Mouse (Mus musculus) adrenal gland, adult 18-20 months (tissue): Measurements from ENCODE around the gene Gm49354. TPM values are rescaled to one million over a fixed set of nuclear protein-coding genes. Genes with fewer than 3 reads are reported as not detected.
"Not testable (repeated sequence)": the region's sequence is repeated elsewhere in the genome, so short reads cannot be mapped to it uniquely, and the experiment has no call there.

Experiments
- DNase-seq, 2 experiments: peaks; one replicate each; pipeline ENCODE4 v3.0.0; 2021 to 2022; ENCODE audit warnings: low spot score in 2 of 2
- long read RNA-seq, 2 experiments: library from polyadenylated mRNA; stranded (forward); transcript quantifications; one replicate each; pipeline ENCODE4 v2.0.0; 2021
- total RNA-seq, 2 experiments: library from RNA; stranded (reverse); gene quantifications; 1 replicate in 1 of 2; 2 replicates in 1 of 2; pipeline ENCODE4 v1.2.3; 2021

Gm49354 gene
- total RNA-seq: not detected
- long read RNA-seq, experiment 1: 0 reads
- long read RNA-seq, experiment 2: 0 reads

DNA sequence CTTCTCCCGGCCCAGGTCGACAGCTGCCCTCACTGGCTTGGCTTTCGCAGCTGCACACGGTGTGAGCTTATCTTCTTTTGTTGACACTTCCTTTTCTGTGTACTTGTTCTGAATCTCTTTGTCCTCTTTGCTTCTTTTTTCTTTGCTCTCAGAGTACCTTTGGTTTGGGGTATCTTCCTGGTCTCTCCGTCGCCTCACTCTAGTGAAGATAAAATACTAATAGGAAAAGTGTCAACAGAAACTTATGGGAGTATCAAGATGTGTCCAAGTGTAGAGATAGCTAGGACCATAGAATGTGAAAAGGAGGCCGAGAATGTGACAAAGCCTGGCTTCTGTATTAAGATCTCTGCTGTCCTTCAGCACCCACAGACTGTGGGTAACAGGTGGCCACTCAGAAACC, at the start of gene Gm49354:
Gm49354 (minus strand) TSS at position 101 of the 400 bp plus-strand sequence.
- DNase-seq: no peak

GRCm38 (mm10) chr13:59825966-59826365, 43.9 kb upstream of the Gm49354 start:
- no peak for DNase-seq

GRCm38 (mm10) chr13:59822507-59823462, 40.7 kb upstream of the Gm49354 start, which contains the start of gene Tut7:
Tut7 (minus strand) TSS chr13:59823147.
- DNase-seq: peak; percentile 88 to 90

DNA sequence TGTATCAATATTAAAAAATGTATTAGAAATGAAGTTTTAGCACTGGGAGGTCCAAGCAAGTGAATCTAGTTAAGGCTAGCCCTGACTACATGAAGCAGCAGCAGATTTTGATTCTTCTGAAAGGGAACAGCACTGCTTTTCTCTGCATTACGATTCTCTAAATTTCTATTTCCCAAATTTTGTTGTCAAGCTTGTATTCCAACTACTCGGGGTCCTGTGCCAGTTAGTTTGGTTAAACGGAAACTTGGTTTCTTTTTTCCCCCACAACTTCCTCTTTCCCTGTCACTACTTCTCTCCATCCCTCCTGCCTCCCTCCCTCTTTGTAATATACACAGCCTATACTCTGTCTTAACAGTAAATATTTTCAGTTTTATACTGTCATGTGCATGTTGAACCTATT, 38.8 kb upstream of the Gm49354 start:
- DNase-seq: no peak

DNA sequence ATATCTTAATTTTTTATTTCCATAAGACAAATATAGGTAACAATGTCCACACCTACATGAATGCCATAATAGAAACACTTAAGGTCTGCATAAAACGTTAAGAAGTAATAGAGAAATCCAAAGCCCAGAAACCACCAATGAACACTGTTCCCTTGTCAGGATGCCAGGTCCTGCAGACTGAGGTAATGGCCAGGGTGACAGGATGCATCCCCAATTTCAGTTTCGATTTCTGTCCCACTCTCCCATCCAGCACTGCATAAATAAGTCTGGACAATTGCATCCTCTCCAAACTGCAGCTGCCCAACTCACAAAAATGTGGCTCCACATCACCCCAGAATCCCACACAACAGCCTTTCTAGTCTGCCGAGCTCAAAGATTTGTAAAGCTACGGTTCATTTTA, 38.1 kb upstream of the Gm49354 start:
- DNase-seq: no peak

DNA sequence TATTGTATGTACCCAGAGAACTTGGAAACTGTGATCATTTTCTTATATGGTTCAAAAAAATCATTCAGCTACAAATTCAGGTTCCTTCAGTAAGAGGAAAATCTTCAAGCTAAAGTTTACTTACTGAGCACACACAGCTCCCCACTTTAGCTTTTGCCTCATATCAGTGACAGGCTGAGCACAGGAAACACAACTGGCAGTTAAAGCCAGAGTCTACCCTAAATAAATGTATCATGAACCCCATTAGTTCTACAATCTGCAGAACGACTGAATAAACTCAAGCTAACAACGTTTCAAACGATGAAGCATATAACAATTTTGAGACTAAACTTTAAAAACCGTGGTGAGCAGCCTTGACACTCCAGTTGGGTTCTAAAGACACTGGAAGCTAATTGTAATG, 35.3 kb upstream of the Gm49354 start:
- no peak for DNase-seq

DNA sequence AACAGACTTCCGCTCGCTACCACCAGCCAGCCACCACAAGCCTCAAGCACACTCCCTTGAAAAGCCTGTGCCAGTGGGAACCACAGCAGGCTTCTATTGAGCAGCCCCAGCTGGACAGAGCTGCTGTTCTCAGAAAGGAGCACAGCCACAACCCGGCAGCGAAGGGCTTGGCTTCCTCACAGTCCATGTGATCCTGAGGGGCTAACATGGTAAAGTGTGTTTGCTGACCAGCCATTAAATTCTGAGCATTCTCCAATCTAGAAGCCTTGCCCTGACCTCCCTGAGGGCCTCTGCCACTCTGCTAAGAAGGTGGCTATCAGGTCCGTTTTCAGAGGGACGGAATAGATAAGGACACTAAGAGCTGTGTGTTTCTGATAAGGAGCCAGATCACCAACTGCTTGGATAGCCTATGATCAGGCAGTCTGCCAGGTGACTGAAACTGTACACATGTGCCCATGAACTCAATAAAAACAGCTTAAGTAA, 32.1 kb upstream of the Gm49354 start:
- no peak for DNase-seq

DNA sequence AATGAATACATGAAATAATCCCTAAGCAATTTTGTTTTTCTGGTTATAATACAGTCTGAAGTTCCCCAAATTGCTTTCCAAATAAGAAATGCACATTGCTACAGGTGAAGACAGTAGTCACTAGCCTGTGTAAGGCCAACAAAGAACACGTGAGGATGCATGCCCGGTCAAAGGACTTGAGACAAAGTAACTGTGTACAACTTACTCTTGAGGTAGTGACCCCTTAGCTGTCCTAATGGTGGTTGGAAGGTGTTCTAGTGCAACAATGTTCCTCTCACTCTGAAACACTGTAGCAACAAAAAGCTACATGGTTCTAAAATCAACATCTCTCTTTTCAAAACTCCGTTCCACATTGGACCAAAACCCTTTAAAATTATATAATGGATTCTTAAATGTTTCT, 29.5 kb upstream of the Gm49354 start:
- no peak for DNase-seq

GRCm38 (mm10) chr13:59801000-59801399, 19.0 kb upstream of the Gm49354 start:
- DNase-seq: no peak

GRCm38 (mm10) chr13:59800077-59800476, 18.0 kb upstream of the Gm49354 start:
- DNase-seq: no peak

GRCm38 (mm10) chr13:59798306-59798705, 16.3 kb upstream of the Gm49354 start:
- no peak for DNase-seq

DNA sequence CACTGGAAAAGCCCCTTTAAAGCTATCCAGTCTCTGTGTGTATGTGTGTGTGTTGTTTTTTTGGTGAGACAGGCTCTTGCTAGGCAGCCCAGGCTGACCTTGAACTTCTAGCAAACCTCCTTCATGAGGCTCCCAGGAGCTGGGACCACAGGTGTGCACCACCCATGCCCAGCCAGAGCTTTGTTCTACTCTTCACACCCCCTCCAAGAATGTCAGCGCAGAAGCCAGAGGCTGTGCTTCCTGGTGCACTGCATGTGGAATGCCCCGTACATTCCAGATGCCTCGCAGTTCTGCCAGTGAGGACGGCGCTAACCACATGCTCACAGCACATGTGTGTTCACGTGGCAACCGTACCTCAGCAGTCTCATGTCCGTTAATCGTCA, 14.4 kb upstream of the Gm49354 start:
- no peak for DNase-seq

DNA sequence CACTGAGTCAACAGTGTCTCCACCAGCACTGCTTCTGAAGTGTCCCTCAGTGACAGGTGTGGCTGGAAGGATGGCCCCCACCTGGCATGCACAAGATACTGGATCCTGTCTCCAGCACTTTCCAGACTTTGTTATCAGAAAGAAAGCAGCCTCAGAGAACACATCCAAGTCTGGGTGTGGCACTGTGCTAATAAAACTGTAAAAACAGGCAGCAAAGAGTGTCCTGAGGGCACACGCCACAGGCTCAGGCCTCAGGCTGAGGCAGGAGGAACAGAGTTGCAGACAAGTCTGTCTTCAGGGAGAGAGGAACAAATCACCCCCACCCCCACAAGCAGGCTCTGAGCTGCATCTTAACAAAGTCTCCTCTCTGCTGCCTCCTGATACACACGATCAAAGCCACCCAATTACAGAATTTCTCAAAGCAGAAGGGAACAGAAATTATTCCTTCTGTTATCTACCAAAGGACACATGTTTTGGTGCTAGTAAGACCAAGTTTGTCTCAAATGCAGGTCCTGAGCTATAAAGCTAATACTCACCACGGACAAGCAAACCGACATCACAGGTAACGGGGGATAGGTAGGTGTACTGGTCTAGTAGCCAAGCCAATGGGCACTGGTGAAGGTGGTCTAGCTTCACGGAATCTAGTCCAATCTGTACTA, 13.9 kb upstream of the Gm49354 start:
- no peak for DNase-seq

- no peak for DNase-seq
Observed at GRCm38 (mm10) chr13:59794786-59795185, 12.7 kb upstream of the Gm49354 start.

GRCm38 (mm10) chr13:59779744-59780264, 2.2 kb downstream of the Gm49354 start:
- DNase-seq: not testable (repeated sequence)

GRCm38 (mm10) chr13:59779213-59779612, 2.8 kb downstream of the Gm49354 start:
- DNase-seq: no peak

DNA sequence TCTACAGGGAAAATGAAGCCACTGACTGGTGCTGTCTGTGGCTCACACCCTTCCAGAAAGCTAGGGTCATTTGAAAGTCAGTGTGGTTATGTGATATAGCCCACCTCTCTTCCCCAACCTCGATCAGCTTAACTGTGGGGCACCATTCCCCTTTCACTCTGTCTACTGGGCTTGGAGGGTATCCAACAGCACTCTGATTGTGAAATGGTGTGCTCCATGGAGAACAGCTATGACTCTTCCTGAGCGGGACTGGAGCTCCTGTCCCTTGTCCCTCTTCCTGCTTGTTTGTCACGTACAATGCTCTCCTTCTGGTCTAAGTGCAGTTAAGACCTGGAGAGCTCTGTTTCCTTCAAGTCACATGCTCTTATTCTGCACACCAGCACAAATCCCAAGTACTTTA, 6.9 kb downstream of the Gm49354 start:
- no peak for DNase-seq

DNA sequence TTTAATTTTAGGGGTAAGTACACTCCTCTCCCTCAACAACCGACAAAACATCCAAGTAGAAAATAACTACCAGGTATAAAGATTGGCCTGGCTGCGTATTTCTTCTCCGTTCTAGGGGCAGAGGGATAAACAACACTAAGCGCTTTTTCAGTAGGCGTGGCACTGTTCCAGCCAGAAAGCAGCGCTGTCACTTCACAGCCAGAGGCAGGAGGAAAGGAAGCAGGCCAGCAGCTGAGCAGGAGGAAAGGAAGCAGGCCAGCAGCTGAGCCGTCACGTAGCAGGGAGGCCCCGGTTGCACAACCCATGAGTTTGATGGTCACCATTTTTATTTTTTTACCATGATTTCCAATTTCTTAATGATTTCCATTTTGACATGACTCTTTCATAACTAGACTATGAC, 10.8 kb downstream of the Gm49354 start:
- DNase-seq: peak; percentile 57 to 63

GRCm38 (mm10) chr13:59770847-59771246, 11.2 kb downstream of the Gm49354 start:
- DNase-seq: peak in 1 of 2 experiments; percentile 16

GRCm38 (mm10) chr13:59770164-59770562, 11.9 kb downstream of the Gm49354 start:
- DNase-seq: peak; percentile 77 to 78

DNA sequence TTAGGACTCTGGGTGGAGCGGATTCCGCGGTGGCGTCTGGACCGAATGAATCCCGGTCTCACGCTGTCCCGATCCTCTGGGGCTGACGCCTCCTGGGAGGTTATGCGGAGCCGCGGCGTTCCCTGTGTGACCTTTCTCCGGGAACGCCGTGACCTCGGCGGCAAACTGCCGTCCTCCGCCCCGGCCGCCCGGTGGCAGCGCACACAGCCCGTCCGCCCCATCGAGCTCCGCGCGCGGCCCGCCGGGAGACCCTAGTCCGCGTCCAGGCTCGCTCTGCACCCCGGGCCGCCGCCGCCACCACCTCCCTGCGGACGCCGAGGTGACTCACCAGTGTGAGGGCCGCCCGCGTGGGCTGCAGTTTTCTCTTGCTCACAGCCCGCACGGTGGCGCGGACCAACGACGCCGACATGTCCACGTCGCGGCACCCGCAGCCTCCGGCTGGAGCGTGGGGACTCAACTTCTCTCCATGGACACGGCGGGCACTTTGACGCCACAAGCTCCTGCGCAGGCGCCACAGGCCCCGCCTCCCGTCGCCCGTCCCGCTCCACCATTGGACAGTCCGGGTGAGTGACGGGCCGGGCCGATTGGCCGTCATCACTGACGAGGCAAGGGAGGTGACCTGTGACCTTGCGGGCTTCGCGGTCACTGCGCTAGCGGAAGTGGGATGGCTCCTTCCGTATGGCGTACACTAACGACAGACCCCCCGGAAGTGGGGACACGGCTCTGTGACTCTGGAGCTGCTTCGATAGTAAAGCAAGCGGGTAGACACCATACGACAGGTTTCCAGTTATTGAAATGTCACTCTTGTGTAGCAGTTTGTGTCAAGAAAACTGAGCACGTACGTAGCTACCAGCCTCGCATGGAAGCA, 12.5 kb downstream of the Gm49354 start, which contains the start of gene Isca1:
Isca1 (minus strand) TSS at position 515 of the 868 bp plus-strand sequence.
- DNase-seq: peak; percentile 99
